Mouse (Mus musculus) CH12.LX (cell line): ENCODE data around the gene Amigo1.

Experiments
- CTCF ChIP-seq, 2 experiments: IDR thresholded peaks in 1 of 2; conservative IDR thresholded peaks in 1 of 2; 2 replicates each; pipeline ENCODE4 v1.5.1; 2011 to 2012; ENCODE audit warnings: low read depth in 2 of 2, low read length in 2 of 2, improper control_type of control experiment in 1 of 2, inconsistent platforms in 1 of 2, mild to moderate bottlenecking in 1 of 2, moderate library complexity in 1 of 2
- EP300 ChIP-seq: IDR thresholded peaks from 2 replicates; pipeline ENCODE4 v1.6.1; 2011; ENCODE audit warnings: low read length, improper control_type of control experiment

DNA sequence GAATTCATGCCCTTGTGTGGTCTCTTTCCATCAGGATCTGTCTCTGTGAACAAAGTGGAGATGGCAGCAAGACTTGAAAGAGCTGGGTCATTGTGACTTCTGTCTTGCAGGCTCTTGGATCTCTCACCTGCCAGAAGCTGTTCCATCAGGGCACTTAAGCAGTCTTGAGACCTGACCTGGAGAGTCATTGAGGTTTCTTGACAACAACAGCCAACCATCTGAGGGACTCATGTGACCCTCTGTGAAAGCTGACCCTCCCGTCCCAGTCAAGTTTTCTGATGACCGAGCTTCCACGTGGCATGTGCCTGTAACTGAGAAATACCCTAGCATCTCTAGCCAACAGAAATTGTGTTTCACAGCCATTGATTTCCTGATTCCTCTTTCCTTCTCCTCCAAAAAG, 1.4 kb upstream of the Amigo1 start:
- no peak for TF ChIP-seq CTCF (conservative IDR thresholded peaks at IDR 0.05 in 1 of 2, IDR thresholded peaks at IDR 0.05 in 1 of 2; ENCODE audit: low read depth in 2 of 2, low read length in 2 of 2)
- no peak for TF ChIP-seq EP300
